Mouse (Mus musculus): ENCODE measurements around the gene Dffa. TPM values are rescaled to one million over a fixed set of nuclear protein-coding genes. Genes with fewer than 3 reads are reported as not detected.
"Not testable (repeated sequence)": the region's sequence is repeated elsewhere in the genome, so short reads cannot be mapped to it uniquely, and the experiment has no call there.

The Dffa gene
- polyA plus RNA-seq, 1 experiment from 2014 or later: 34.2 TPM

DNA sequence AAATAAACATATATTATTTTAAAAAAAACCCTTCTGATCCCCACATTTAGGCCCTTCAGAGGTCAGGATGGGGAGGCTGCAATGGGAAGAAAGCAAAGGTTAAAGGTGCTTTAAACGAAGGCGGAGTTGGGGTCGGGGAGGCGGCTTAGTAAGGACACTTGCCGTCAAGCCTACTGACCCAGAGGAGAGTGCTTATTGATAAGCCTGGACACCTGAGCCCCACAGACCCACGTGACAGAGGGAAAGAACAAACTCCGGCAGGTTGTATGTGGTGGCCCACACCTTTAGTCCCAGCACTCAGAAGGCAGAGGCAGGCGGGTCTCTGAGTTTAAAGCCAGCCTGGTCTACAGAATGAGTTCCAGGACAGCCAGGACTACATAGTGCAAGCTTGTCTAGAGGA, 23.8 kb upstream of the Dffa start:
- 83% methylated on average over 8 of the region's 8 CpGs for WGBS (ENCODE audit: insufficient replicate concordance)
- Histone ChIP-seq H3K27me3 (ENCODE audit: control insufficient read depth, insufficient read depth, low read length) (no peaks in the 10 kb centered on the region), H3K4me2 (no peak overlapping the region), H3K9me3 (replicated peaks; ENCODE audit: control insufficient read depth, low read length) (no peaks in the 10 kb centered on the region), H3K36me3 (ENCODE audit: control insufficient read depth, insufficient read depth, low read length) (peaks cover 5% of the 10 kb centered on the region; the same call in 1 of the 2 replicates), H3K4me3 (ENCODE audit: low read depth, low read length) (no peak overlapping the region), H3K4me1 (ENCODE audit: control insufficient read depth, insufficient read depth, low read length) (peaks cover 19% of the 10 kb centered on the region), H3K27ac (ENCODE audit: low read depth, low read length) (no peak overlapping the region), H3K9ac (ENCODE audit: low read depth, low read length) (no peak overlapping the region)
- no peak for ATAC-seq (replicated peaks; ENCODE audit: insufficient number of reproducible peaks, low FRiP score, low TSS enrichment)

DNA sequence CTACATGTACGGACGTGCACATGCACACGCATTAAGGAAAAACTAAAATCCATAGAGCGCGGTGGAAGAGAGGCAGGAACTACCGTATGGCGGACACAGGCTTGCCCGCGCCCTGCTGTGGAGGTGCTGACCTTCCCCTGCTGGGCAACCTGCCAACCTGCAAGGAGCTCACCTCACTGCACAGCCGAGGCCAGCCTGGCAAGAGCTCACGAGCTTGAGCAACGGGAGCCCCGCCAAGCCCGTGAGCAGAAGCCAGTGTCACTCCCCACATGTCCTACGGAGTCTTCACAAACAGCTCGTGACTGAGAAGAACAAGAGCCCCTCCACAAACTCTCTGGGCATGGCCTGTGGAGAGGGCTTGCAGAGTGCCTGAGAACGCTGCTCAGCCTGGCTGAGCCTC, 22.4 kb upstream of the Dffa start:
- Histone ChIP-seq H3K4me2 (no peak overlapping the region), H3K27ac (ENCODE audit: low read depth, low read length) (no peak overlapping the region; the same call in 1 of the 2 replicates), H3K4me3 (ENCODE audit: low read depth, low read length) (no peak overlapping the region), H3K4me1 (ENCODE audit: control insufficient read depth, insufficient read depth, low read length) (peaks cover 17% of the 10 kb centered on the region), H3K36me3 (ENCODE audit: control insufficient read depth, insufficient read depth, low read length) (peaks cover 2% of the 10 kb centered on the region; the same call in 1 of the 2 replicates), H3K27me3 (ENCODE audit: control insufficient read depth, insufficient read depth, low read length) (no peaks in the 10 kb centered on the region), H3K9ac (ENCODE audit: low read depth, low read length) (0 out of 2 replicates have a peak overlapping the region, but pooled peaks have one; percentile 2), H3K9me3 (replicated peaks; ENCODE audit: control insufficient read depth, low read length) (no peaks in the 10 kb centered on the region)
- 74% methylated on average over 17 of the region's 17 CpGs for WGBS (ENCODE audit: insufficient replicate concordance)
- peak; percentile 53; the same call in 1 of the 2 replicates for ATAC-seq (replicated peaks; ENCODE audit: insufficient number of reproducible peaks, low FRiP score, low TSS enrichment)

DNA sequence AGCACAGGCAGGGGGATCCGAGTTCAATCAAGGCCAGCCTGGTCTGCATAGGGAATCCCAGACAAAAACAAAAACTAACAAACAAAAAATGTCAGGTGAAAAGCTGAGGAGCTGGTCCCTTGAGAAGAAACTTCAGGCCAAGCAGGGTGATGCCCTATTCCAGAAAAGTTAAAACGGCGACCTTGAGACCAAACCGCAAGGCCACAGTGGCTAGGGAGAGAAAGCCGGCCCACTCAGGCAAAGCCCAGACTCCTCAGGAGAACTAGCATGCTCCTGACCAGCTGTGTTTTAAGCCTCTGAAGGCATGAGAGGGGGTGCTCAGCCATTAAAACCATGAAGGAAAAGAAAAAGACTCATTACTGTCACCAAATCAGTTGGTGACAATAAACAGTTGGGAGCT, 18.6 kb upstream of the Dffa start:
- 0 out of 2 replicates have a peak overlapping the region, but pooled peaks have one; percentile 2 for H3K27ac ChIP-seq (ENCODE audit: low read depth, low read length)
- H3K4me2 ChIP-seq: no peak overlapping the region
- H3K9me3 ChIP-seq (replicated peaks; ENCODE audit: control insufficient read depth, low read length): no peaks in the 10 kb centered on the region
- peaks cover 2% of the 10 kb centered on the region; the same call in 1 of the 2 replicates for H3K36me3 ChIP-seq (ENCODE audit: control insufficient read depth, insufficient read depth, low read length)
- no peak for ATAC-seq (replicated peaks; ENCODE audit: insufficient number of reproducible peaks, low FRiP score, low TSS enrichment)
- WGBS (ENCODE audit: insufficient replicate concordance): 73% methylated on average over 5 of the region's 5 CpGs
- H3K9ac ChIP-seq (ENCODE audit: low read depth, low read length): no peak overlapping the region
- peaks cover 13% of the 10 kb centered on the region; the same call in 1 of the 2 replicates for H3K4me1 ChIP-seq (ENCODE audit: control insufficient read depth, insufficient read depth, low read length)
- no peak overlapping the region for H3K4me3 ChIP-seq (ENCODE audit: low read depth, low read length)
- H3K27me3 ChIP-seq (ENCODE audit: control insufficient read depth, insufficient read depth, low read length): no peaks in the 10 kb centered on the region

DNA sequence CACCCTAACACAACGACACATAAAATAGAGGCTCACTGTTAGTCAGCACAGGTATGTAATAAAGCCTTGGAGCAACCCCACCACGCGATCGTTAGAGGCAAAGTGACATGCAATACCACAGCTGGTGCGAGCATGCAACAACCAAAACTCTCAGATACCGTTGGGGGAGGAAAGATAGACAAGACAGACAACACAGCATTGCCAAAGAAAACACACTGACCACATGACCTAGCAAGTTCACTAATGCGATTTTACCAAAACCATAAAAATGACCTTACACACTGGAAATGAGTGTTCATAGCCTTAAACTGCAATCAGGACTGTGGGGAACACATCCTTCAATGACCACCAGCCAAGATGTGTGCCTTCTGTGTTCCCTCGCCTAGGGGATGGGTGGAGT, 12.6 kb upstream of the Dffa start:
- Histone ChIP-seq H3K4me1 (ENCODE audit: control insufficient read depth, insufficient read depth, low read length) (no peaks in the 10 kb centered on the region), H3K36me3 (ENCODE audit: control insufficient read depth, insufficient read depth, low read length) (peaks cover 3% of the 10 kb centered on the region), H3K9me3 (replicated peaks; ENCODE audit: control insufficient read depth, low read length) (no peaks in the 10 kb centered on the region), H3K4me3 (ENCODE audit: low read depth, low read length) (no peak overlapping the region), H3K4me2 (no peak overlapping the region), H3K9ac (ENCODE audit: low read depth, low read length) (no peak overlapping the region), H3K27me3 (ENCODE audit: control insufficient read depth, insufficient read depth, low read length) (no peaks in the 10 kb centered on the region), H3K27ac (ENCODE audit: low read depth, low read length) (no peak overlapping the region)
- no peak for ATAC-seq (replicated peaks; ENCODE audit: insufficient number of reproducible peaks, low FRiP score, low TSS enrichment)
- 74% methylated on average over 8 of the region's 8 CpGs for WGBS (ENCODE audit: insufficient replicate concordance)

DNA sequence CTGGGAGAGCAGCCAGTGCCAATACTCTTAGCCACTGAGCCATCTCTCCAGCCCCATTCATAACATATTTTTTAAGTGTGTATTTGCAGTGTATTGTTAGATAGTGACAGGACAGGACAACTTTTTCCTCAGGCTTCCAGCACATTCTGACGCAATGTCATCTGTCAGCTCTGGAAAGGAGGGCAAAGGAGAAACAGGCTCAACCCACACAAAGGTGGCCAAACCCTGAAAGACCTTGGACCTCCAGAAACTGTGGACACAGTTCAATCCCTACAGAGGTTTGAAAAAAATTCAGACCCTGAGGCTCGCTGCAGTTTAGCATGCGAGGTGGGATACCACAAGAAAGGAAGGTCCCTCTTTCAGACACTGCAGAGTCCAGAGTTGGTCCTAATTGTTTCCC, 6.0 kb upstream of the Dffa start:
- 72% methylated on average over 3 of the region's 3 CpGs for WGBS (ENCODE audit: insufficient replicate concordance)
- H3K4me1 ChIP-seq (ENCODE audit: control insufficient read depth, insufficient read depth, low read length): peaks cover 11% of the 10 kb centered on the region
- H3K4me3 ChIP-seq (ENCODE audit: low read depth, low read length): no peak overlapping the region
- no peak overlapping the region for H3K27ac ChIP-seq (ENCODE audit: low read depth, low read length)
- H3K27me3 ChIP-seq (ENCODE audit: control insufficient read depth, insufficient read depth, low read length): no peaks in the 10 kb centered on the region
- no peaks in the 10 kb centered on the region; the same call in 1 of the 2 replicates for H3K36me3 ChIP-seq (ENCODE audit: control insufficient read depth, insufficient read depth, low read length)
- ATAC-seq (replicated peaks; ENCODE audit: insufficient number of reproducible peaks, low FRiP score, low TSS enrichment): no peak
- no peak overlapping the region for H3K9ac ChIP-seq (ENCODE audit: low read depth, low read length)
- H3K4me2 ChIP-seq: peak overlapping the region; percentile 98
- no peaks in the 10 kb centered on the region for H3K9me3 ChIP-seq (replicated peaks; ENCODE audit: control insufficient read depth, low read length)

DNA sequence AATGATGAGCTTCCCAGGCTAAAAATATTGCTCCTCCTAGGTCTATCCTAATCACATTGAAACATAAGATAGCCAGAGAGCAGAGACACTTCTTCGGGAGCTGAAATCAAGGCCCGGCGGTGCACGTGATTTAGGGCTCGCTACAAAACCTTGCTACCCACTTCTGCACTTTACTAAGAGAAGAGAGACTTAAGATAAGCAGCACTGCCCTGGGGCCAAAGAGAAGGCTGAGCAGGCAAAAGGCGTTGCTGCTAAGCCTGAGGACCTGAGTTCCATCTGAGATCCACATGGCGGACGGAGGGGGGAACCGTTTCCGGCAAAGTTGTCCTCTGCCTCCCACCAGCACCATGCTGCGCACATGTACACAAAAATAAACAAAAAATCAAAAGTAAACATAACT, 5.4 kb upstream of the Dffa start:
- H3K9ac ChIP-seq (ENCODE audit: low read depth, low read length): peak overlapping the region; percentile 94
- no peak for ATAC-seq (replicated peaks; ENCODE audit: insufficient number of reproducible peaks, low FRiP score, low TSS enrichment)
- H3K9me3 ChIP-seq (replicated peaks; ENCODE audit: control insufficient read depth, low read length): no peaks in the 10 kb centered on the region
- H3K4me3 ChIP-seq (ENCODE audit: low read depth, low read length): peak overlapping the region; percentile 99
- 8% methylated on average over 11 of the region's 11 CpGs for WGBS (ENCODE audit: insufficient replicate concordance)
- H3K36me3 ChIP-seq (ENCODE audit: control insufficient read depth, insufficient read depth, low read length): no peaks in the 10 kb centered on the region
- H3K27me3 ChIP-seq (ENCODE audit: control insufficient read depth, insufficient read depth, low read length): no peaks in the 10 kb centered on the region
- H3K27ac ChIP-seq (ENCODE audit: low read depth, low read length): no peak overlapping the region
- H3K4me2 ChIP-seq: peak overlapping the region; percentile 98
- peaks cover 11% of the 10 kb centered on the region for H3K4me1 ChIP-seq (ENCODE audit: control insufficient read depth, insufficient read depth, low read length)

DNA sequence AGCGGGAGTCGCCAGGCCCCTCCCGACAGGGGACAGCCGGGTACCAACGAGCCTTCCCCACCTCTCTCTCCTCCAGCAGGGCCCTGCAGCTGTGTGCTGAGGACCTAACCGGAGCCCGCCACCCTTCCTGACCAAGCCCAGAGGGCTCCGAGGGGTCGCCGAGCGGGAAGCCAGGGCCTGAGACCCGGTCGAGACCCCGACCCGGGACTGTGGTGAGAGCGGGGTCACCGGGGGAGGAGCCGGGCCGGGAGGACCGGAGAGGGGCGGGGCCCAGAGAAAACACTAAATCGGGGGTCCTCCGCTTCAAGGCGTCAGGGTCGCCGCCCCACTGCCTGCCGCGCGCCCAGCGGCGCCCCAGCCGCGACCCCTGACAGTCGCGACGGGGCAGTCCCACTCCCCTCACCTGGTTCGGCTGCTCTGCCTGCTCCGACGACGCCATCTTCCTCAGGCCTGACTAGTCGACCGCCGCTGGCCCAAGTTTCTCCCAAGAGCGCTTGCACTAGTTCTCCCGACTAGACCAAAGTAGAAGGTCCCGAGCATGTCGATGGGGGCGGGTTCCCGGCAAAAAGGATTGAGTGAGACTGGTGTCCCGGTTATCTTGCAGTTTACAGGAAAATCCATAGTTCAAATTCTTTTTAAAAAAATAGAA, 4.5 kb upstream of the Dffa start, which contains the start of gene Pex14:
Gene Pex14 (minus strand): TSS at position 508 of the 649 bp plus-strand sequence.
- no peaks in the 10 kb centered on the region for H3K27me3 ChIP-seq (ENCODE audit: control insufficient read depth, insufficient read depth, low read length)

DNA sequence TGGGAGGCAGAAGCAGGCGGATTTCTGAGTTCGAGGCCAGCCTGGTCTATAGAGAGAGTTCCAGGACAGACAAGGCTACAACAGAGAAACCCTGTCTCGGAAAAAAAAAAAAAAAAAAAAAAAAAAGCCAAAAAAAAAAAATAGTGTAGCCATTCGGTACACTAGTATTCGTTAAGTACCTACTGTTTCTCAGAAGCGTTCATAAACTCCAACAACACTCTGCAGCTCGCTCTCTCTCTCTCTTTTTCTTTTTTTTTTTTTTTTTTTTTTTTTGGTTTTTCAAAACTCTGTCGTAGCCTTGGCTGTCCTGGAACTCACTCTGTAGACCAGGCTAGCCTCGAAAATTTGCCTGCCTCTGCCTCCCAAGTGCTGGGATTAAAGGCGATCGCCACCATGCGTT, 3.5 kb upstream of the Dffa start:
- ATAC-seq (replicated peaks; ENCODE audit: insufficient number of reproducible peaks, low FRiP score, low TSS enrichment); H3K4me3 ChIP-seq (ENCODE audit: low read depth, low read length); H3K27ac ChIP-seq (ENCODE audit: low read depth, low read length); H3K27me3 ChIP-seq (ENCODE audit: control insufficient read depth, insufficient read depth, low read length); H3K36me3 ChIP-seq (ENCODE audit: control insufficient read depth, insufficient read depth, low read length); H3K9ac ChIP-seq (ENCODE audit: low read depth, low read length); H3K4me2 ChIP-seq; H3K9me3 ChIP-seq (replicated peaks; ENCODE audit: control insufficient read depth, low read length): not testable (repeated sequence)
- peaks cover 17% of the 10 kb centered on the region for H3K4me1 ChIP-seq (ENCODE audit: control insufficient read depth, insufficient read depth, low read length)
- WGBS (ENCODE audit: insufficient replicate concordance): 86% methylated on average over 12 of the region's 12 CpGs

More for the DNA sequence above, 4.5 kb upstream of the Dffa start, which contains the start of gene Pex14:
- peaks cover 11% of the 10 kb centered on the region for H3K4me1 ChIP-seq (ENCODE audit: control insufficient read depth, insufficient read depth, low read length)
- H3K9me3 ChIP-seq (replicated peaks; ENCODE audit: control insufficient read depth, low read length): no peaks in the 10 kb centered on the region
- H3K27ac ChIP-seq (ENCODE audit: low read depth, low read length): peak within 1 kb of the TSS; percentile 62
- H3K36me3 ChIP-seq (ENCODE audit: control insufficient read depth, insufficient read depth, low read length): no peaks in the 10 kb centered on the region
- H3K4me3 ChIP-seq (ENCODE audit: low read depth, low read length): peak within 1 kb of the TSS; percentile 99
- WGBS (ENCODE audit: insufficient replicate concordance): under 1% methylated on average over 50 of the region's 50 CpGs
- peak within 1 kb of the TSS; percentile 94 for H3K9ac ChIP-seq (ENCODE audit: low read depth, low read length)
- peak; percentile 80 for ATAC-seq (replicated peaks; ENCODE audit: insufficient number of reproducible peaks, low FRiP score, low TSS enrichment)
- H3K4me2 ChIP-seq: peak within 1 kb of the TSS; percentile 98

DNA sequence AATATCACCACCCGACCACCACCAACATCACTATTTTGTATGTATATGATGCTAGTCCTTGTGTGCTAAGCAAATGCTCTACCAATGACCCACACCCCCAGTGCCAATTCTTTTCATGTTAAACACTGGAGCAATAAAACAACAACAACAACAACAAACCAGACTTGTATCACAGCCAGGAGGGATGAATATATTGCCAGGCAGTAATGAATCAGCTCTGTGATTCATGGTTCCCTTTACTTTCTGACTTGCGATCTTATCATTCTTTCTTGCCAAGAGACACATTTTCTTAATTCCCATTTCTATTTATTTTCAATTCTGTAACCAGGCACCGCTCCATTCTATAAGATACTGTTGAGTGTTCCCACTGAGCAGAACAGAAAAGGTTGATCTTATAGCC, 2.5 kb upstream of the Dffa start:
- Histone ChIP-seq H3K27ac (ENCODE audit: low read depth, low read length) (no peak overlapping the region), H3K4me3 (ENCODE audit: low read depth, low read length) (no peak overlapping the region), H3K9me3 (replicated peaks; ENCODE audit: control insufficient read depth, low read length) (no peaks in the 10 kb centered on the region), H3K9ac (ENCODE audit: low read depth, low read length) (no peak overlapping the region), H3K4me2 (no peak overlapping the region), H3K36me3 (ENCODE audit: control insufficient read depth, insufficient read depth, low read length) (no peaks in the 10 kb centered on the region), H3K27me3 (ENCODE audit: control insufficient read depth, insufficient read depth, low read length) (no peaks in the 10 kb centered on the region), H3K4me1 (ENCODE audit: control insufficient read depth, insufficient read depth, low read length) (peaks cover 17% of the 10 kb centered on the region)
- no peak for ATAC-seq (replicated peaks; ENCODE audit: insufficient number of reproducible peaks, low FRiP score, low TSS enrichment)
- WGBS (ENCODE audit: insufficient replicate concordance): 86% methylated on average over 3 of the region's 3 CpGs

All from heart, embryonic 11.5 days (tissue).